Mouse (Mus musculus): ENCODE data around the gene Olfr324. TPM values are rescaled to one million over a fixed set of nuclear protein-coding genes. Genes with fewer than 3 reads are reported as not detected.

The Olfr324 gene
- total and polyA plus RNA-seq, 3 experiments = not detected

- Histone ChIP-seq H3K36me3 (ENCODE audit: control insufficient read depth, insufficient read depth, low read length) (no peaks in the 10 kb centered on the region), H3K4me1 (ENCODE audit: control insufficient read depth, insufficient read depth, low read length) (peaks cover 3% of the 10 kb centered on the region), H3K79me2 (replicated peaks; ENCODE audit: control insufficient read depth, insufficient read depth, low read length) (no peaks in the 10 kb centered on the region), H3K9ac (ENCODE audit: low read depth, low read length) (no peak overlapping the region), H3K27ac (peak overlapping the region; percentile 1), H3K4me3 (no peak overlapping the region), H3K27me3 (ENCODE audit: control insufficient read depth, insufficient read depth, low read length) (no peaks in the 10 kb centered on the region)
- intact Hi-C loops (cut with DNase I) = no loop called here
- peak in 1 of 2 experiments; percentile 14 for DNase-seq
- WGBS = 33% methylated on average over 3 of the region's 3 CpGs
- no peak for TF ChIP-seq CTCF (IDR thresholded peaks at IDR 0.05)
- peak; percentile 33; the same call in 1 of the 2 replicates for TF ChIP-seq EP300 (IDR thresholded peaks at IDR 0.05; ENCODE audit: insufficient read depth, low read depth, low read length)
Measured at GRCm38 (mm10) chr11:58605228-58605627, 10.3 kb downstream of the Olfr324 start.

- intact Hi-C loops (cut with DNase I) = no loop called here
- Histone ChIP-seq H3K36me3 (ENCODE audit: control insufficient read depth, insufficient read depth, low read length) (no peaks in the 10 kb centered on the region), H3K9ac (ENCODE audit: low read depth, low read length) (no peak overlapping the region), H3K27me3 (ENCODE audit: control insufficient read depth, insufficient read depth, low read length) (no peaks in the 10 kb centered on the region), H3K27ac (no peak overlapping the region), H3K4me3 (no peak overlapping the region), H3K79me2 (replicated peaks; ENCODE audit: control insufficient read depth, insufficient read depth, low read length) (no peaks in the 10 kb centered on the region), H3K4me1 (ENCODE audit: control insufficient read depth, insufficient read depth, low read length) (peaks cover 3% of the 10 kb centered on the region)
- TF ChIP-seq CTCF (IDR thresholded peaks at IDR 0.05) (no peak), EP300 (IDR thresholded peaks at IDR 0.05; ENCODE audit: insufficient read depth, low read depth, low read length) (no peak), POLR2A (IDR thresholded peaks at IDR 0.05; ENCODE audit: insufficient read depth, low read depth, low read length) (no peak)
- 84% methylated on average over 12 of the region's 12 CpGs for WGBS
- DNase-seq = no peak
Measured at GRCm38 (mm10) chr11:58606177-58606919, 11.4 kb downstream of the Olfr324 start.

GRCm38 (mm10) chr11:58607030-58607429 is 12.1 kb downstream of the Olfr324 start:
- intact Hi-C loops (cut with DNase I) = no loop called here
- H3K4me1 ChIP-seq (ENCODE audit: control insufficient read depth, insufficient read depth, low read length) = peaks cover 3% of the 10 kb centered on the region
- no peaks in the 10 kb centered on the region for H3K36me3 ChIP-seq (ENCODE audit: control insufficient read depth, insufficient read depth, low read length)
- no peaks in the 10 kb centered on the region for H3K27me3 ChIP-seq (ENCODE audit: control insufficient read depth, insufficient read depth, low read length)
- DNase-seq = no peak
- H3K9ac ChIP-seq (ENCODE audit: low read depth, low read length) = no peak overlapping the region
- H3K4me3 ChIP-seq = no peak overlapping the region
- WGBS = 66% methylated on average over 6 of the region's 6 CpGs
- no peak for TF ChIP-seq EP300 (IDR thresholded peaks at IDR 0.05; ENCODE audit: insufficient read depth, low read depth, low read length)
- no peak for TF ChIP-seq POLR2A (IDR thresholded peaks at IDR 0.05; ENCODE audit: insufficient read depth, low read depth, low read length)
- TF ChIP-seq CTCF (IDR thresholded peaks at IDR 0.05) = no peak
- no peaks in the 10 kb centered on the region for H3K79me2 ChIP-seq (replicated peaks; ENCODE audit: control insufficient read depth, insufficient read depth, low read length)
- H3K27ac ChIP-seq = no peak overlapping the region

GRCm38 (mm10) chr11:58613359-58613758 is 18.4 kb downstream of the Olfr324 start:
- no peaks in the 10 kb centered on the region for H3K79me2 ChIP-seq (replicated peaks; ENCODE audit: control insufficient read depth, insufficient read depth, low read length)
- intact Hi-C loops (cut with DNase I) = no loop called here
- no peaks in the 10 kb centered on the region for H3K27me3 ChIP-seq (ENCODE audit: control insufficient read depth, insufficient read depth, low read length)
- peaks cover 4% of the 10 kb centered on the region; the same call in 1 of the 2 replicates for H3K4me1 ChIP-seq (ENCODE audit: control insufficient read depth, insufficient read depth, low read length)
- DNase-seq = no peak
- H3K4me3 ChIP-seq = no peak overlapping the region
- H3K9ac ChIP-seq (ENCODE audit: low read depth, low read length) = no peak overlapping the region
- no peak overlapping the region for H3K27ac ChIP-seq
- TF ChIP-seq POLR2A (IDR thresholded peaks at IDR 0.05; ENCODE audit: insufficient read depth, low read depth, low read length) (no peak), EP300 (IDR thresholded peaks at IDR 0.05; ENCODE audit: insufficient read depth, low read depth, low read length) (no peak), CTCF (IDR thresholded peaks at IDR 0.05) (no peak)
- 40% methylated on average over 3 of the region's 3 CpGs for WGBS
- no peaks in the 10 kb centered on the region for H3K36me3 ChIP-seq (ENCODE audit: control insufficient read depth, insufficient read depth, low read length)

GRCm38 (mm10) chr11:58614526-58614925 is 19.6 kb downstream of the Olfr324 start:
- no peaks in the 10 kb centered on the region for H3K79me2 ChIP-seq (replicated peaks; ENCODE audit: control insufficient read depth, insufficient read depth, low read length)
- H3K4me1 ChIP-seq (ENCODE audit: control insufficient read depth, insufficient read depth, low read length) = peaks cover 4% of the 10 kb centered on the region; the same call in 1 of the 2 replicates
- no peak for DNase-seq
- no peak overlapping the region for H3K27ac ChIP-seq
- H3K4me3 ChIP-seq = no peak overlapping the region
- no peaks in the 10 kb centered on the region for H3K36me3 ChIP-seq (ENCODE audit: control insufficient read depth, insufficient read depth, low read length)
- H3K9ac ChIP-seq (ENCODE audit: low read depth, low read length) = no peak overlapping the region
- intact Hi-C loops (cut with DNase I) = no loop called here
- no peak for TF ChIP-seq CTCF (IDR thresholded peaks at IDR 0.05)
- TF ChIP-seq EP300 (IDR thresholded peaks at IDR 0.05; ENCODE audit: insufficient read depth, low read depth, low read length) = no peak
- TF ChIP-seq POLR2A (IDR thresholded peaks at IDR 0.05; ENCODE audit: insufficient read depth, low read depth, low read length) = no peak
- H3K27me3 ChIP-seq (ENCODE audit: control insufficient read depth, insufficient read depth, low read length) = no peaks in the 10 kb centered on the region

GRCm38 (mm10) chr11:58615975-58616374 is 21.1 kb downstream of the Olfr324 start, which contains the start of gene 2210407C18Rik:
TSS of gene 2210407C18Rik (minus strand) at chr11:58616075.
- Histone ChIP-seq H3K79me2 (replicated peaks; ENCODE audit: control insufficient read depth, insufficient read depth, low read length) (no peaks in the 10 kb centered on the region), H3K4me3 (no peak within 1 kb of the TSS), H3K27ac (no peak within 1 kb of the TSS), H3K27me3 (ENCODE audit: control insufficient read depth, insufficient read depth, low read length) (no peaks in the 10 kb centered on the region), H3K9ac (ENCODE audit: low read depth, low read length) (no peak within 1 kb of the TSS), H3K4me1 (ENCODE audit: control insufficient read depth, insufficient read depth, low read length) (peaks cover 4% of the 10 kb centered on the region; the same call in 1 of the 2 replicates), H3K36me3 (ENCODE audit: control insufficient read depth, insufficient read depth, low read length) (no peaks in the 10 kb centered on the region)
- WGBS = 83% methylated on average over 4 of the region's 4 CpGs
- intact Hi-C loops (cut with DNase I) = no loop called here
- no peak for DNase-seq
- TF ChIP-seq CTCF (IDR thresholded peaks at IDR 0.05) = no peak
- TF ChIP-seq EP300 (IDR thresholded peaks at IDR 0.05; ENCODE audit: insufficient read depth, low read depth, low read length) = no peak
- no peak for TF ChIP-seq POLR2A (IDR thresholded peaks at IDR 0.05; ENCODE audit: insufficient read depth, low read depth, low read length)
